Mouse (Mus musculus) cortical plate, adult 2 months (tissue): ENCODE data around the gene App.

ENCODE experiments used
- CTCF ChIP-seq: fragments of 200-500 bp; IDR thresholded peaks from 2 replicates; pipeline ENCODE4 v1.5.1; 2011; ENCODE audit warnings: mild to moderate bottlenecking, control low read depth, low read length; ENCODE audit not compliant: insufficient read depth; ENCODE audit errors: extremely low read depth
- POLR2A ChIP-seq: fragments of 200-500 bp; IDR thresholded peaks from 2 replicates; pipeline ENCODE4 v1.6.1; 2011; ENCODE audit warnings: mild to moderate bottlenecking, low read length, control low read depth; ENCODE audit not compliant: insufficient read depth; ENCODE audit errors: extremely low read depth

DNA sequence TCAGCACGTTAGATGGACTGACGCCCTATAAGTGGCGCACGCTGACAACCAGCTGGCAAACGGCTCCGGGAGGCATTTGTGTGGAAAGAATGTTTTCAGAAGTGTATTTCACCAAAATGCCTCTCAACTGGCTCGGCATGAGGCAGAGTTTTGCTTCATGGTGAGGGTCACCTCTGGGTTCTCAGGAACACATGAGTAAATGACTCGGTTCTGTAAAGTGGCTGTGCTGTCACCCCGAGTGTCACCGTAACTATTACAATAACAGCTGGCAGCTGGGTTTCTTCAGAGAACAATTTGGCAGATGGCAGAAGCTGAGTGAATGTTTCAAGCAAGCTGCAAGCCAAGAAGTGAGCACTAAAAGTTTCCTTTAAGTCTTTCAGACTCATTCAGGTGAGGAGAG, 85.4 kb downstream of the App start:
- TF ChIP-seq POLR2A (no peak), CTCF (no peak)
